Mouse (Mus musculus) liver, adult 2 months (tissue): Measurements from ENCODE around the gene Nlrp4a. TPM values are rescaled to one million over a fixed set of nuclear protein-coding genes. Genes with fewer than 3 reads are reported as not detected.
"Not testable (repeated sequence)": the region's sequence is repeated elsewhere in the genome, so short reads cannot be mapped to it uniquely, and the experiment has no call there.

Experiments
- DNase-seq: peaks from one replicate; pipeline ENCODE4 v3.0.0-alpha.2; 2011; ENCODE audit warnings: low read depth, low spot score; ENCODE audit errors: extremely low read depth
- H3K27ac ChIP-seq: fragments of 200-500 bp; replicated peaks from 2 replicates; pipeline ENCODE4 v1.5.1; 2012; ENCODE audit warnings: low read depth, mild to moderate bottlenecking, control low read depth, inconsistent platforms, low read length; ENCODE audit not compliant: insufficient read depth
- H3K27me3 ChIP-seq: fragments of 200-500 bp; 2 replicates; pipeline ENCODE4 v1.6.1; 2012; ENCODE audit warnings: mild to moderate bottlenecking, moderate library complexity, low read length, inconsistent platforms; ENCODE audit not compliant: control insufficient read depth, insufficient read depth
- H3K36me3 ChIP-seq: fragments of 200-500 bp; 2 replicates; pipeline ENCODE4 v1.6.1; 2012; ENCODE audit warnings: low read length, inconsistent platforms; ENCODE audit not compliant: control insufficient read depth, insufficient read depth
- H3K4me1 ChIP-seq: fragments of 200-500 bp; 2 replicates; pipeline ENCODE4 v1.6.1; 2011; ENCODE audit warnings: low read length; ENCODE audit not compliant: control insufficient read depth, insufficient read depth
- H3K4me3 ChIP-seq: fragments of 200-500 bp; 2 replicates; pipeline ENCODE4 v1.5.1; 2011; ENCODE audit warnings: low read depth, mild to moderate bottlenecking, control low read depth, low read length, moderate library complexity; ENCODE audit not compliant: insufficient read depth
- H3K79me2 ChIP-seq: fragments of 200-500 bp; 2 replicates; pipeline ENCODE4 v1.6.1; 2012; ENCODE audit warnings: inconsistent platforms, mild to moderate bottlenecking, low read length, moderate library complexity; ENCODE audit not compliant: control insufficient read depth, insufficient read depth
- H3K9ac ChIP-seq: fragments of 200-500 bp; 2 replicates; pipeline ENCODE4 v1.6.1; 2012; ENCODE audit warnings: low read depth, mild to moderate bottlenecking, control low read depth, inconsistent platforms, low read length
- CTCF ChIP-seq: fragments of 200-500 bp; IDR thresholded peaks from 2 replicates; pipeline ENCODE4 v1.5.1; 2011; ENCODE audit warnings: low read depth, low read length, control low read depth
- POLR2A ChIP-seq: fragments of 200-500 bp; IDR thresholded peaks from 2 replicates; pipeline ENCODE4 v1.6.1; 2011; ENCODE audit warnings: low read length, control low read depth; ENCODE audit not compliant: insufficient read depth; ENCODE audit errors: extremely low read depth
- WGBS: fragments of 180-500 bp; shearing (Covaris S2); methylation state at CpG from one replicate; pipeline ENCODE4 v1.1.7; 2018; 5-methylcytosine and 5-hydroxymethylcytosine counted together
- polyA plus RNA-seq: library from polyadenylated mRNA; depleted of rRNA; stranded (reverse); fragments of >200 nt; gene quantifications from 2 replicates; pipeline ENCODE4 v1.2.3, GENCODE M21; 2012; rRNA removed
- total RNA-seq: library from RNA; depleted of rRNA; stranded (reverse); fragments of >200 nt; gene quantifications from 2 replicates; pipeline ENCODE4 v1.2.3, GENCODE M21; 2014; rRNA removed

Nlrp4a gene
- total RNA-seq (not detected in 2 replicates), polyA plus RNA-seq (not detected in 2 replicates)

GRCm38 (mm10) chr7:26434813-26435212 lies at the start of gene Nlrp4a:
Gene Nlrp4a, plus strand, starts transcription at chr7:26435113.
- Histone ChIP-seq H3K4me1 (no peaks in the 10 kb centered on the region), H3K27ac (no peak within 1 kb of the TSS), H3K79me2 (no peaks in the 10 kb centered on the region), H3K4me3 (no peak within 1 kb of the TSS), H3K9ac (no peak within 1 kb of the TSS), H3K36me3 (no peaks in the 10 kb centered on the region), H3K27me3 (no peaks in the 10 kb centered on the region; the same call in 1 of the 2 replicates)
- no peak for DNase-seq
- TF ChIP-seq CTCF = no peak
- TF ChIP-seq POLR2A = no peak
- 84% methylated on average over 5 of the region's 5 CpGs for WGBS

GRCm38 (mm10) chr7:26386691-26387090 lies 48.2 kb upstream of the Nlrp4a start:
- H3K27me3 ChIP-seq, H3K79me2 ChIP-seq, H3K27ac ChIP-seq, H3K36me3 ChIP-seq, H3K4me3 ChIP-seq, DNase-seq, H3K9ac ChIP-seq, H3K4me1 ChIP-seq: not testable (repeated sequence)
- 92% methylated on average over 5 of the region's 5 CpGs for WGBS

GRCm38 (mm10) chr7:26391137-26391536 lies 43.8 kb upstream of the Nlrp4a start:
- H3K79me2 ChIP-seq, H3K27ac ChIP-seq, DNase-seq, H3K36me3 ChIP-seq, H3K27me3 ChIP-seq, H3K9ac ChIP-seq, H3K4me3 ChIP-seq, H3K4me1 ChIP-seq: not testable (repeated sequence)
- 87% methylated on average over 2 of the region's 2 CpGs for WGBS

- not testable (repeated sequence) for DNase-seq, H3K36me3 ChIP-seq, H3K9ac ChIP-seq, H3K4me1 ChIP-seq, H3K27me3 ChIP-seq, H3K79me2 ChIP-seq, H3K27ac ChIP-seq, H3K4me3 ChIP-seq
- 92% methylated on average over 6 of the region's 6 CpGs for WGBS
Observed at GRCm38 (mm10) chr7:26391811-26392210, 43.1 kb upstream of the Nlrp4a start.

GRCm38 (mm10) chr7:26403600-26403999 lies 31.3 kb upstream of the Nlrp4a start, which contains the start of gene Nlrp9c:
Gene Nlrp9c, minus strand, starts transcription at chr7:26403700.
- not testable (repeated sequence) for H3K9ac ChIP-seq, H3K27me3 ChIP-seq, H3K4me3 ChIP-seq, H3K27ac ChIP-seq, H3K4me1 ChIP-seq, H3K79me2 ChIP-seq, DNase-seq, H3K36me3 ChIP-seq
- WGBS = 69% methylated on average over 2 of the region's 2 CpGs

- H3K27ac ChIP-seq = no peak overlapping the region
- no peak overlapping the region for H3K9ac ChIP-seq
- H3K79me2 ChIP-seq = no peaks in the 10 kb centered on the region
- no peaks in the 10 kb centered on the region for H3K36me3 ChIP-seq
- no peak for DNase-seq
- TF ChIP-seq CTCF = no peak
- TF ChIP-seq POLR2A = no peak
- H3K27me3 ChIP-seq = no peaks in the 10 kb centered on the region
- H3K4me1 ChIP-seq = no peaks in the 10 kb centered on the region
- no peak overlapping the region for H3K4me3 ChIP-seq
Observed at GRCm38 (mm10) chr7:26476690-26477089, 41.8 kb downstream of the Nlrp4a start.

GRCm38 (mm10) chr7:26489514-26489913 lies 54.6 kb downstream of the Nlrp4a start:
- not testable (repeated sequence) for H3K36me3 ChIP-seq, H3K4me1 ChIP-seq, DNase-seq, H3K4me3 ChIP-seq, H3K79me2 ChIP-seq, H3K27ac ChIP-seq, H3K9ac ChIP-seq, H3K27me3 ChIP-seq
- WGBS = 83% methylated on average over 18 of the region's 18 CpGs

Other genes starting within 250 kb of the Nlrp4a start
- gene Vmn1r184, start 174.8 kb upstream of the Nlrp4a start, total RNA-seq = 0.28 and 0.54 TPM in 2 replicates
- gene Vmn1r184, start 174.8 kb upstream of the Nlrp4a start, polyA plus RNA-seq = 0.01 and 0.02 TPM in 2 replicates
- 856 and 925 TPM in 2 replicates for gene Cyp2a4, start 127.9 kb upstream of the Nlrp4a start, total RNA-seq
- 409 and 441 TPM in 2 replicates for gene Cyp2a4, start 127.9 kb upstream of the Nlrp4a start, polyA plus RNA-seq
- not detected in 2 replicates for gene Nlrp9c, start 31.4 kb upstream of the Nlrp4a start, total RNA-seq
- not detected in 2 replicates for gene Nlrp9c, start 31.4 kb upstream of the Nlrp4a start, polyA plus RNA-seq
- not detected in 2 replicates for gene Nlrp9a, start 99.9 kb downstream of the Nlrp4a start, total RNA-seq
- gene Nlrp9a, start 99.9 kb downstream of the Nlrp4a start, polyA plus RNA-seq = not detected in 2 replicates
- not detected in 2 replicates for gene Vmn1r185, start 183.4 kb downstream of the Nlrp4a start, total RNA-seq
- gene Vmn1r185, start 183.4 kb downstream of the Nlrp4a start, polyA plus RNA-seq = not detected in 2 replicates